Mouse (Mus musculus) brain, embryonic 14.5 days (tissue): ENCODE data around the gene Pde10a.

Source experiments
- CTCF ChIP-seq: fragments of 200-500 bp; IDR thresholded peaks from 2 replicates; pipeline ENCODE4 v1.5.1; 2012; ENCODE audit warnings: inconsistent platforms, mild to moderate bottlenecking, moderate library complexity, borderline replicate concordance; ENCODE audit not compliant: insufficient read depth, insufficient read length; ENCODE audit errors: extremely low read depth
- POLR2A ChIP-seq: fragments of 200-500 bp; IDR thresholded peaks from 2 replicates; pipeline ENCODE4 v1.6.1; 2012; ENCODE audit warnings: mild to moderate bottlenecking, inconsistent platforms, borderline replicate concordance; ENCODE audit not compliant: poor library complexity, insufficient read depth, insufficient read length, severe bottlenecking; ENCODE audit errors: extremely low read depth

GRCm38 (mm10) chr17:8786484-8786883, 261.3 kb downstream of the Pde10a start:
- TF ChIP-seq POLR2A (no peak), CTCF (no peak)
